Mouse (Mus musculus): ENCODE data around the gene Znrf1. TPM values are rescaled to one million over a fixed set of nuclear protein-coding genes. Genes with fewer than 3 reads are reported as not detected.

Znrf1 gene
- total and polyA plus RNA-seq, 3 experiments = 9.3 to 21.2 (median 9.5) TPM

DNA sequence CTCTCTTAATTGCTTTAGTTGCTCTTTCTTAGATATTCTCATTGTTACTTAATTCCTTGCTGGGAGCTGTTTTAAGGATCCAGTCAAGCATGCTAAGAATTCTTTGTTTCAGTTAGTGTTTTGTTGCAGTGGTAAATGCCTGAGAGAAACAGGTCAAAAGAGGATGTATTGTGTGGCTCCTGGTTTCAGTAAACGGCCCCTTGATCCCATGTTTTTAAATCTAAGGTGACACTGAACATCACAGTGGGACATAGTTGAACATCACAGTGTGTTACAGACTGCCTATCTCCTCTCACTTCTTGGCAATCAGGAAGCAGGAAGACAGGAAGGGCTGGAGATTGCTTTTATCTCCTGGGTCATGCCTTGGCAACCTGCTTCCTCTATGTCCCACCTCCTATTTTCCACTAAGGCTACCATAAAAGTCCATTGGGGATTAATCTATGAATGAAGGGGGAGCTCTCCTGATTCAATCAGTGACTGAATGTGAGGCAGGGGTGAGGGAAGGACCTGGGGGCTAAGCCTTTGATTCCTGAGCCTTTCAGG, 121.5 kb downstream of the Znrf1 start:
- Histone ChIP-seq H3K9me3 (replicated peaks; ENCODE audit: low read length) (no peaks in the 10 kb centered on the region), H3K27me3 (replicated peaks) (no peaks in the 10 kb centered on the region), H3K79me2 (replicated peaks; ENCODE audit: control insufficient read depth, extremely low read depth, insufficient read depth, poor library complexity, severe bottlenecking) (no peaks in the 10 kb centered on the region; the same call in 1 of the 2 replicates), H3K36me3 (replicated peaks in 1 of 2; ENCODE audit: control insufficient read depth in 1 of 2, insufficient read depth in 1 of 2, low read length in 1 of 2) (peaks cover 0 to 30% of the 10 kb centered on the region in 2 experiments), H3K4me3 (replicated peaks in 1 of 3; ENCODE audit: low read depth in 2 of 3, low read length in 2 of 3, poor library complexity in 1 of 3) (no peak overlapping the region), H3K4me1 (ENCODE audit: control insufficient read depth in 1 of 2, insufficient read depth in 2 of 2) (peaks cover 0 to 43% of the 10 kb centered on the region in 2 experiments; a peak in 2 of 4 replicates), H3K27ac (ENCODE audit: insufficient read depth, low read depth) (no peak overlapping the region), H3K9ac (ENCODE audit: insufficient read depth, low read depth) (no peak overlapping the region), H3K4me2 (ENCODE audit: insufficient read depth, low read depth, poor library complexity, severe bottlenecking) (no peak overlapping the region)
- no peak for DNase-seq (ENCODE audit: extremely low read depth)
- in situ Hi-C loops (cut with MboI; ENCODE audit: low pct_ligation_motif_present, low pct_unique_long_range_greater_than_20kb, low sequenced_read_pairs) (no loop called here), dilution Hi-C loops (cut with MboI; ENCODE audit: extremely low pct_ligation_motif_present, extremely low pct_unique_long_range_greater_than_20kb, low sequenced_read_pairs) (no loop called here)
- TF ChIP-seq POLR2A (IDR thresholded peaks at IDR 0.05; ENCODE audit: low read depth, low read length) (no peak), E2F4 (IDR thresholded peaks at IDR 0.05; ENCODE audit: insufficient replicate concordance, low read depth, low read length) (no peak), MEF2A (IDR thresholded peaks at IDR 0.05; ENCODE audit: borderline replicate concordance, low read depth, low read length) (no peak), ETS1 (conservative IDR thresholded peaks at IDR 0.05; ENCODE audit: low read depth, low read length) (no peak), ZC3H11A (IDR thresholded peaks at IDR 0.05; ENCODE audit: low read depth, low read length) (no peak), USF2 (conservative IDR thresholded peaks at IDR 0.05; ENCODE audit: low read depth, low read length) (no peak), UBTF (IDR thresholded peaks at IDR 0.05; ENCODE audit: low read depth, low read length) (no peak), POLR2AphosphoS2 (IDR thresholded peaks at IDR 0.05; ENCODE audit: low read depth, low read length) (no peak), HCFC1 (IDR thresholded peaks at IDR 0.05; ENCODE audit: low read depth, low read length) (no peak), CHD1 (IDR thresholded peaks at IDR 0.05; ENCODE audit: low read depth, low read length) (no peak), NRF1 (IDR thresholded peaks at IDR 0.05; ENCODE audit: low read depth, low read length) (no peak), JUN (IDR thresholded peaks at IDR 0.05; ENCODE audit: insufficient read depth, low read depth, low read length) (no peak), KAT2A (IDR thresholded peaks at IDR 0.05; ENCODE audit: insufficient replicate concordance, low read length) (no peak), NELFE (IDR thresholded peaks at IDR 0.05; ENCODE audit: low read depth, low read length) (no peak), JUND (conservative IDR thresholded peaks at IDR 0.05; ENCODE audit: low read depth, low read length) (no peak)

- Histone ChIP-seq H3K4me1 (ENCODE audit: control insufficient read depth in 1 of 2, insufficient read depth in 2 of 2) (peaks cover 0 to 34% of the 10 kb centered on the region in 2 experiments; a peak in 2 of 4 replicates), H3K27me3 (replicated peaks) (no peaks in the 10 kb centered on the region), H3K79me2 (replicated peaks; ENCODE audit: control insufficient read depth, extremely low read depth, insufficient read depth, poor library complexity, severe bottlenecking) (no peaks in the 10 kb centered on the region), H3K27ac (ENCODE audit: insufficient read depth, low read depth) (no peak overlapping the region), H3K4me3 (replicated peaks in 1 of 3; ENCODE audit: low read depth in 2 of 3, low read length in 2 of 3, poor library complexity in 1 of 3) (no peak overlapping the region), H3K36me3 (replicated peaks in 1 of 2; ENCODE audit: control insufficient read depth in 1 of 2, insufficient read depth in 1 of 2, low read length in 1 of 2) (peaks cover 0 to 37% of the 10 kb centered on the region in 2 experiments), H3K9me3 (replicated peaks; ENCODE audit: low read length) (no peaks in the 10 kb centered on the region), H3K9ac (ENCODE audit: insufficient read depth, low read depth) (no peak overlapping the region), H3K4me2 (ENCODE audit: insufficient read depth, low read depth, poor library complexity, severe bottlenecking) (no peak overlapping the region)
- dilution Hi-C loops (cut with MboI; ENCODE audit: extremely low pct_ligation_motif_present, extremely low pct_unique_long_range_greater_than_20kb, low sequenced_read_pairs) (no loop called here), in situ Hi-C loops (cut with MboI; ENCODE audit: low pct_ligation_motif_present, low pct_unique_long_range_greater_than_20kb, low sequenced_read_pairs) (no loop called here)
- TF ChIP-seq E2F4 (IDR thresholded peaks at IDR 0.05; ENCODE audit: insufficient replicate concordance, low read depth, low read length) (no peak), HCFC1 (IDR thresholded peaks at IDR 0.05; ENCODE audit: low read depth, low read length) (no peak), PAX5 (IDR thresholded peaks at IDR 0.05; ENCODE audit: low read length) (no peak), CHD1 (IDR thresholded peaks at IDR 0.05; ENCODE audit: low read depth, low read length) (no peak), ZKSCAN1 (IDR thresholded peaks at IDR 0.05; ENCODE audit: borderline replicate concordance, low read depth, low read length) (no peak), KAT2A (IDR thresholded peaks at IDR 0.05; ENCODE audit: insufficient replicate concordance, low read length) (no peak), IRF4 (IDR thresholded peaks at IDR 0.05; ENCODE audit: low read depth, low read length) (no peak), POLR2A (IDR thresholded peaks at IDR 0.05; ENCODE audit: low read depth, low read length) (no peak), TCF12 (IDR thresholded peaks at IDR 0.05; ENCODE audit: low read depth, low read length) (no peak), ELF1 (IDR thresholded peaks at IDR 0.05; ENCODE audit: low read depth, low read length) (no peak), CTCF (conservative IDR thresholded peaks at IDR 0.05 in 1 of 2, IDR thresholded peaks at IDR 0.05 in 1 of 2; ENCODE audit: low read depth in 2 of 2, low read length in 2 of 2) (no peak)
- no peak for DNase-seq (ENCODE audit: extremely low read depth)
Measured at GRCm38 (mm10) chr8:111658819-111659423, 123.0 kb downstream of the Znrf1 start.
